Mouse (Mus musculus): ENCODE measurements around the gene Map2k4. TPM values are rescaled to one million over a fixed set of nuclear protein-coding genes. Genes with fewer than 3 reads are reported as not detected.

Map2k4 gene
- polyA plus RNA-seq, 1 experiment = not detected

GRCm38 (mm10) chr11:65712754-65713306, 75.3 kb downstream of the Map2k4 start:
- TF ChIP-seq CTCF (IDR thresholded peaks at IDR 0.05; ENCODE audit: insufficient read depth, low read depth, low read length) (no peak), POLR2A (IDR thresholded peaks at IDR 0.05; ENCODE audit: insufficient read depth, low read depth, low read length) (no peak)
- no peak overlapping the region for H3K27ac ChIP-seq (ENCODE audit: insufficient read depth, low read depth, low read length)
- 57% methylated on average over 6 of the region's 6 CpGs for WGBS
- peaks cover 4% of the 10 kb centered on the region for H3K4me1 ChIP-seq (ENCODE audit: control insufficient read depth, insufficient read depth, low read length)
- H3K4me3 ChIP-seq (ENCODE audit: insufficient read depth, low read depth, low read length) = no peak overlapping the region

- H3K4me1 ChIP-seq (ENCODE audit: control insufficient read depth, insufficient read depth, low read length) = no peaks in the 10 kb centered on the region
- WGBS = 96% methylated on average over 4 of the region's 4 CpGs
- no peak overlapping the region for H3K4me3 ChIP-seq (ENCODE audit: insufficient read depth, low read depth, low read length)
- no peak overlapping the region for H3K27ac ChIP-seq (ENCODE audit: insufficient read depth, low read depth, low read length)
- TF ChIP-seq CTCF (IDR thresholded peaks at IDR 0.05; ENCODE audit: insufficient read depth, low read depth, low read length) (no peak), POLR2A (IDR thresholded peaks at IDR 0.05; ENCODE audit: insufficient read depth, low read depth, low read length) (no peak)
Measured at GRCm38 (mm10) chr11:65706784-65707183, 81.3 kb downstream of the Map2k4 start.

- no peak for TF ChIP-seq POLR2A (IDR thresholded peaks at IDR 0.05; ENCODE audit: insufficient read depth, low read depth, low read length)
- no peak for TF ChIP-seq CTCF (IDR thresholded peaks at IDR 0.05; ENCODE audit: insufficient read depth, low read depth, low read length)
- H3K27ac ChIP-seq (ENCODE audit: insufficient read depth, low read depth, low read length) = no peak overlapping the region
- no peak overlapping the region for H3K4me3 ChIP-seq (ENCODE audit: insufficient read depth, low read depth, low read length)
- no peaks in the 10 kb centered on the region for H3K4me1 ChIP-seq (ENCODE audit: control insufficient read depth, insufficient read depth, low read length)
- whole genome bisulfite sequencing = 86% methylated on average over 2 of the region's 2 CpGs
Measured at GRCm38 (mm10) chr11:65706176-65706575, 81.9 kb downstream of the Map2k4 start.

GRCm38 (mm10) chr11:65704861-65705260, 83.2 kb downstream of the Map2k4 start:
- Histone ChIP-seq H3K4me1 (ENCODE audit: control insufficient read depth, insufficient read depth, low read length) (no peaks in the 10 kb centered on the region), H3K27ac (ENCODE audit: insufficient read depth, low read depth, low read length) (no peak overlapping the region), H3K4me3 (ENCODE audit: insufficient read depth, low read depth, low read length) (no peak overlapping the region)
- TF ChIP-seq POLR2A (IDR thresholded peaks at IDR 0.05; ENCODE audit: insufficient read depth, low read depth, low read length) = no peak
- no peak for TF ChIP-seq CTCF (IDR thresholded peaks at IDR 0.05; ENCODE audit: insufficient read depth, low read depth, low read length)
- WGBS = 85% methylated on average over 4 of the region's 4 CpGs

GRCm38 (mm10) chr11:65678824-65679402, 109.2 kb downstream of the Map2k4 start:
- H3K4me1 ChIP-seq (ENCODE audit: control insufficient read depth, insufficient read depth, low read length) = no peaks in the 10 kb centered on the region
- H3K4me3 ChIP-seq (ENCODE audit: insufficient read depth, low read depth, low read length) = no peak overlapping the region
- WGBS = 28% methylated on average over 12 of the region's 12 CpGs
- H3K27ac ChIP-seq (ENCODE audit: insufficient read depth, low read depth, low read length) = no peak overlapping the region
- no peak for TF ChIP-seq CTCF (IDR thresholded peaks at IDR 0.05; ENCODE audit: insufficient read depth, low read depth, low read length)
- no peak for TF ChIP-seq POLR2A (IDR thresholded peaks at IDR 0.05; ENCODE audit: insufficient read depth, low read depth, low read length)

- TF ChIP-seq POLR2A (IDR thresholded peaks at IDR 0.05; ENCODE audit: insufficient read depth, low read depth, low read length) = no peak
- TF ChIP-seq CTCF (IDR thresholded peaks at IDR 0.05; ENCODE audit: insufficient read depth, low read depth, low read length) = no peak
- Histone ChIP-seq H3K27ac (ENCODE audit: insufficient read depth, low read depth, low read length) (no peak overlapping the region), H3K4me1 (ENCODE audit: control insufficient read depth, insufficient read depth, low read length) (no peaks in the 10 kb centered on the region), H3K4me3 (ENCODE audit: insufficient read depth, low read depth, low read length) (no peak overlapping the region)
- WGBS = 51% methylated on average over 6 of the region's 6 CpGs
Measured at GRCm38 (mm10) chr11:65667348-65667969, 120.6 kb downstream of the Map2k4 start.

GRCm38 (mm10) chr11:65664903-65665302, 123.2 kb downstream of the Map2k4 start:
- no peak for TF ChIP-seq POLR2A (IDR thresholded peaks at IDR 0.05; ENCODE audit: insufficient read depth, low read depth, low read length)
- TF ChIP-seq CTCF (IDR thresholded peaks at IDR 0.05; ENCODE audit: insufficient read depth, low read depth, low read length) = no peak
- Histone ChIP-seq H3K4me1 (ENCODE audit: control insufficient read depth, insufficient read depth, low read length) (no peaks in the 10 kb centered on the region), H3K27ac (ENCODE audit: insufficient read depth, low read depth, low read length) (no peak overlapping the region), H3K4me3 (ENCODE audit: insufficient read depth, low read depth, low read length) (no peak overlapping the region)
- 49% methylated on average over 6 of the region's 6 CpGs for WGBS

- WGBS = 86% methylated on average over 8 of the region's 8 CpGs
- no peak overlapping the region for H3K4me3 ChIP-seq (ENCODE audit: insufficient read depth, low read depth, low read length)
- no peak overlapping the region for H3K27ac ChIP-seq (ENCODE audit: insufficient read depth, low read depth, low read length)
- TF ChIP-seq CTCF (IDR thresholded peaks at IDR 0.05; ENCODE audit: insufficient read depth, low read depth, low read length) = no peak
- no peak for TF ChIP-seq POLR2A (IDR thresholded peaks at IDR 0.05; ENCODE audit: insufficient read depth, low read depth, low read length)
- H3K4me1 ChIP-seq (ENCODE audit: control insufficient read depth, insufficient read depth, low read length) = no peaks in the 10 kb centered on the region
Measured at GRCm38 (mm10) chr11:65661790-65662522, 126.1 kb downstream of the Map2k4 start.

- TF ChIP-seq POLR2A (IDR thresholded peaks at IDR 0.05; ENCODE audit: insufficient read depth, low read depth, low read length) = no peak
- no peak for TF ChIP-seq CTCF (IDR thresholded peaks at IDR 0.05; ENCODE audit: insufficient read depth, low read depth, low read length)
- 89% methylated on average over 8 of the region's 8 CpGs for WGBS
- Histone ChIP-seq H3K4me1 (ENCODE audit: control insufficient read depth, insufficient read depth, low read length) (no peaks in the 10 kb centered on the region), H3K4me3 (ENCODE audit: insufficient read depth, low read depth, low read length) (no peak overlapping the region), H3K27ac (ENCODE audit: insufficient read depth, low read depth, low read length) (no peak overlapping the region)
Measured at GRCm38 (mm10) chr11:65653932-65654331, 134.2 kb downstream of the Map2k4 start.
